ENCODE assay signal across 10 mouse cellular contexts in genomic region chr4:152096927-152097326, GRCm38 (mm10). TPM values are rescaled to one million over a fixed set of nuclear protein-coding genes. Genes with fewer than 3 reads are reported as not detected.
A peak's percentile ranks its signal among the peaks of the same experiment; 100 is the strongest.
DNase-seq lines count a peak whose midpoint lies in the region; ATAC-seq lines count a peak whose summit lies in the region.
"Had no signal": no experiment of that assay in that cellular context is flagged by ENCODE, and none has a peak within 500 bp of the region (broad histone marks: within the 10 kb centered on the region; RNA-seq: fewer than 3 reads in every experiment).

No protein-coding gene starts in this region.

- 0 out of 2 replicates have a peak, but pooled peaks cover 12% of the 10 kb centered on the region for H3K27me3 ChIP-seq in heart, embryonic 10.5 days (ENCODE audit: insufficient read depth, poor library complexity, severe bottlenecking)
- no peaks in the 10 kb centered on the region for H3K27me3 ChIP-seq in embryonic facial prominence, embryonic 13.5 days
- no peaks in the 10 kb centered on the region for H3K27me3 ChIP-seq in intestine, embryonic 16.5 days (replicated peaks; ENCODE audit: control insufficient read depth, insufficient read depth, low read length)
- H3K27me3 ChIP-seq in midbrain, embryonic 16.5 days (ENCODE audit: control insufficient read depth, insufficient read depth, low read depth, low read length), result no peaks in the 10 kb centered on the region

- DNase-seq in heart, embryonic 10.5 days (ENCODE audit: low spot score), result no peak
- no peak for DNase-seq in heart, adult 8-10 months (ENCODE audit: low spot score)
- DNase-seq in gastrocnemius, adult 18-20 months (ENCODE audit: low spot score), result no peak
- no peak for DNase-seq in cerebellum, postnatal 4 days (ENCODE audit: low spot score in 2 of 2)
- no peak for DNase-seq in left cerebral cortex, postnatal 14 days (ENCODE audit: low spot score in 2 of 2)
- DNase-seq: cerebellum, adult 9-10 months; layer of hippocampus, adult 9-11 months had no signal

- peak overlapping the region; percentile 47 for H3K4me3 ChIP-seq in heart, embryonic 10.5 days
- H3K4me3 ChIP-seq in embryonic facial prominence, embryonic 13.5 days, result peak overlapping the region; percentile 13
- peak overlapping the region; percentile 28 for H3K4me3 ChIP-seq in intestine, embryonic 16.5 days (ENCODE audit: low read length)
- H3K4me3 ChIP-seq in midbrain, embryonic 16.5 days (ENCODE audit: low read depth, low read length), result no peak overlapping the region

- no peaks in the 10 kb centered on the region for H3K9me3 ChIP-seq in heart, embryonic 10.5 days
- no peaks in the 10 kb centered on the region for H3K9me3 ChIP-seq in embryonic facial prominence, embryonic 13.5 days
- no peaks in the 10 kb centered on the region for H3K9me3 ChIP-seq in intestine, embryonic 16.5 days (ENCODE audit: control insufficient read depth, low read length)
- H3K9me3 ChIP-seq in midbrain, embryonic 16.5 days (replicated peaks; ENCODE audit: control insufficient read depth, low read length, poor library complexity, severe bottlenecking), result no peaks in the 10 kb centered on the region

- H3K4me1 ChIP-seq in heart, embryonic 10.5 days, result peaks cover 73% of the 10 kb centered on the region
- peaks cover 44% of the 10 kb centered on the region for H3K4me1 ChIP-seq in embryonic facial prominence, embryonic 13.5 days
- H3K4me1 ChIP-seq in intestine, embryonic 16.5 days (ENCODE audit: control insufficient read depth, insufficient read depth, low read length), result peaks cover 13% of the 10 kb centered on the region
- no peaks in the 10 kb centered on the region; the same call in 1 of the 2 replicates for H3K4me1 ChIP-seq in midbrain, embryonic 16.5 days (ENCODE audit: control insufficient read depth, insufficient read depth, low read length)

- peak overlapping the region; percentile 40 for H3K9ac ChIP-seq in embryonic facial prominence, embryonic 13.5 days
- H3K9ac ChIP-seq in intestine, embryonic 16.5 days (ENCODE audit: low read depth, low read length), result 0 out of 2 replicates have a peak overlapping the region, but pooled peaks have one; percentile 31
- H3K9ac ChIP-seq in midbrain, embryonic 16.5 days (ENCODE audit: low read depth, low read length), result no peak overlapping the region

- peaks cover 2% of the 10 kb centered on the region for H3K36me3 ChIP-seq in heart, embryonic 10.5 days
- H3K36me3 ChIP-seq in embryonic facial prominence, embryonic 13.5 days, result peaks cover 10% of the 10 kb centered on the region
- no peaks in the 10 kb centered on the region for H3K36me3 ChIP-seq in intestine, embryonic 16.5 days (ENCODE audit: control insufficient read depth, insufficient read depth, low read length)
- H3K36me3 ChIP-seq in midbrain, embryonic 16.5 days (ENCODE audit: control insufficient read depth, insufficient read depth, low read length), result no peaks in the 10 kb centered on the region

- intact Hi-C loops in left cerebral cortex, postnatal 14 days (cut with DNase I), result loop anchor here (5.0 kb wide), 1 partner anchor 60 kb away; the partner anchor contains the start of genes Nol9 and Tas1r1

- no peak for ATAC-seq in embryonic facial prominence, embryonic 13.5 days (ENCODE audit: insufficient number of reproducible peaks, insufficient read depth, low FRiP score, low TSS enrichment, low read depth)
- 0 out of 2 replicates have a peak, but pooled peaks have one; percentile 10 for ATAC-seq in intestine, embryonic 16.5 days
- ATAC-seq in midbrain, embryonic 16.5 days, result peak; percentile 22; the same call in 1 of the 2 replicates

- peak overlapping the region; percentile 79 for H3K27ac ChIP-seq in heart, embryonic 10.5 days
- peak overlapping the region; percentile 51; the same call in 1 of the 2 replicates for H3K27ac ChIP-seq in embryonic facial prominence, embryonic 13.5 days
- H3K27ac ChIP-seq in intestine, embryonic 16.5 days (ENCODE audit: low read length), result peak overlapping the region; percentile 38; the same call in 1 of the 2 replicates
- no peak overlapping the region for H3K27ac ChIP-seq in midbrain, embryonic 16.5 days (ENCODE audit: low read length)

- 31% methylated on average over 6 of the region's 6 CpGs for WGBS in heart, embryonic 10.5 days
- whole genome bisulfite sequencing in embryonic facial prominence, embryonic 13.5 days, result 36% methylated on average over 6 of the region's 6 CpGs
- 54% methylated on average over 6 of the region's 6 CpGs for WGBS in intestine, embryonic 16.5 days
- WGBS in midbrain, embryonic 16.5 days, result 58% methylated on average over 6 of the region's 6 CpGs

- H3K4me2 ChIP-seq in embryonic facial prominence, embryonic 13.5 days, result peak overlapping the region; percentile 16
- no peak overlapping the region for H3K4me2 ChIP-seq in intestine, embryonic 16.5 days (ENCODE audit: low read depth, low read length)
- no peak overlapping the region for H3K4me2 ChIP-seq in midbrain, embryonic 16.5 days (ENCODE audit: low read length)

RNA-seq across cellular contexts. Expression of gene Tnfrsf25, which starts 18.8 kb away (rescaled TPM):
- polyA plus RNA-seq in heart, embryonic 10.5 days (2016; fragmentation: Nextera tagmentation; extraction: Ambion mirVana), result 0.90 and 1.3 TPM in 2 replicates
- 1 to 10 TPM; 1.1 to 3.2 (median 1.8) TPM for total RNA-seq in heart, adult 8-10 months (2022)
- 1.1 and 1.5 TPM in 2 replicates for polyA plus RNA-seq in embryonic facial prominence, embryonic 13.5 days (2015; fragmentation: Nextera tagmentation; extraction: Ambion mirVana)
- 1.8 and 2.4 TPM in 2 replicates for polyA plus RNA-seq in intestine, embryonic 16.5 days (2015; fragmentation: Nextera tagmentation; extraction: Ambion mirVana)
- 0.37 and 0.83 TPM in 2 replicates for polyA plus RNA-seq in midbrain, embryonic 16.5 days (2015; fragmentation: Nextera tagmentation; extraction: Ambion mirVana)
- 1 to 10 TPM; 1.0 to 1.8 TPM for total RNA-seq in gastrocnemius, adult 18-20 months (2021)
- total RNA-seq in left cerebral cortex, postnatal 14 days (2021), result 10 to 100 TPM in 1 of 2 experiments, 1 to 10 TPM in 1; 6.2 to 16.5 TPM

RNA-seq across cellular contexts. Expression of gene Plekhg5, which starts 24.6 kb away (rescaled TPM):
- 10.1 and 10.2 TPM in 2 replicates for polyA plus RNA-seq in heart, embryonic 10.5 days (2016; fragmentation: Nextera tagmentation; extraction: Ambion mirVana)
- total RNA-seq in heart, adult 8-10 months (2022), result 10 to 100 TPM; 11.9 to 15.0 (median 14.3) TPM
- polyA plus RNA-seq in embryonic facial prominence, embryonic 13.5 days (2015; fragmentation: Nextera tagmentation; extraction: Ambion mirVana), result 19.5 and 22.2 TPM in 2 replicates
- polyA plus RNA-seq in intestine, embryonic 16.5 days (2015; fragmentation: Nextera tagmentation; extraction: Ambion mirVana), result 14.2 and 17.0 TPM in 2 replicates
- polyA plus RNA-seq in midbrain, embryonic 16.5 days (2015; fragmentation: Nextera tagmentation; extraction: Ambion mirVana), result 11.8 and 13.1 TPM in 2 replicates
- total RNA-seq in gastrocnemius, adult 18-20 months (2021), result 1 to 10 TPM; 5.0 to 6.5 TPM
- 10 to 100 TPM; 74.0 to 84.0 TPM for total RNA-seq in left cerebral cortex, postnatal 14 days (2021)

RNA-seq across cellular contexts. Expression of gene Espn, which starts 55.2 kb away (rescaled TPM):
- polyA plus RNA-seq in heart, embryonic 10.5 days (2016; fragmentation: Nextera tagmentation; extraction: Ambion mirVana), result 1.4 and 4.0 TPM in 2 replicates
- 1 to 10 TPM; 2.6 to 3.5 (median 3.0) TPM for total RNA-seq in heart, adult 8-10 months (2022)
- 3.4 and 5.9 TPM in 2 replicates for polyA plus RNA-seq in embryonic facial prominence, embryonic 13.5 days (2015; fragmentation: Nextera tagmentation; extraction: Ambion mirVana)
- 31.6 and 39.5 TPM in 2 replicates for polyA plus RNA-seq in intestine, embryonic 16.5 days (2015; fragmentation: Nextera tagmentation; extraction: Ambion mirVana)
- 0.14 and 0.25 TPM in 2 replicates for polyA plus RNA-seq in midbrain, embryonic 16.5 days (2015; fragmentation: Nextera tagmentation; extraction: Ambion mirVana)
- under 1 TPM; 0.36 to 0.59 TPM for total RNA-seq in gastrocnemius, adult 18-20 months (2021)
- under 1 TPM; 0.24 to 0.44 TPM for total RNA-seq in left cerebral cortex, postnatal 14 days (2021)

RNA-seq across cellular contexts. Expression of gene Nol9, which starts 57.8 kb away (rescaled TPM):
- polyA plus RNA-seq in heart, embryonic 10.5 days (2016; fragmentation: Nextera tagmentation; extraction: Ambion mirVana), result 26.5 and 36.9 TPM in 2 replicates
- 10 to 100 TPM in 1 of 4 experiments, 1 to 10 TPM in 3; 8.3 to 10.0 (median 9.4) TPM for total RNA-seq in heart, adult 8-10 months (2022)
- polyA plus RNA-seq in embryonic facial prominence, embryonic 13.5 days (2015; fragmentation: Nextera tagmentation; extraction: Ambion mirVana), result 34.4 and 34.8 TPM in 2 replicates
- polyA plus RNA-seq in intestine, embryonic 16.5 days (2015; fragmentation: Nextera tagmentation; extraction: Ambion mirVana), result 22.4 and 22.7 TPM in 2 replicates
- 22.8 and 24.0 TPM in 2 replicates for polyA plus RNA-seq in midbrain, embryonic 16.5 days (2015; fragmentation: Nextera tagmentation; extraction: Ambion mirVana)
- total RNA-seq in gastrocnemius, adult 18-20 months (2021), result 1 to 10 TPM; 8.7 to 9.5 TPM
- total RNA-seq in left cerebral cortex, postnatal 14 days (2021), result 10 to 100 TPM; 21.3 to 21.9 TPM

RNA-seq across cellular contexts. Expression of gene Tas1r1, which starts 58.6 kb away (rescaled TPM):
- polyA plus RNA-seq in heart, embryonic 10.5 days (2016; fragmentation: Nextera tagmentation; extraction: Ambion mirVana), result 0.11 and 0.19 TPM in 2 replicates
- not detected for total RNA-seq in heart, adult 8-10 months (2022)
- polyA plus RNA-seq in embryonic facial prominence, embryonic 13.5 days (2015; fragmentation: Nextera tagmentation; extraction: Ambion mirVana), result 0.55 and 0.59 TPM in 2 replicates
- 0.20 and 0.21 TPM in 2 replicates for polyA plus RNA-seq in intestine, embryonic 16.5 days (2015; fragmentation: Nextera tagmentation; extraction: Ambion mirVana)
- polyA plus RNA-seq in midbrain, embryonic 16.5 days (2015; fragmentation: Nextera tagmentation; extraction: Ambion mirVana), result 2.1 and 2.4 TPM in 2 replicates
- under 1 TPM; 0.52 to 0.91 TPM for total RNA-seq in gastrocnemius, adult 18-20 months (2021)
- total RNA-seq in left cerebral cortex, postnatal 14 days (2021), result under 1 TPM; 0.49 to 0.55 TPM
